Mouse (Mus musculus) hindbrain, embryonic 15.5 days (tissue): ENCODE data around the gene Ifitm10. TPM values are rescaled to one million over a fixed set of nuclear protein-coding genes. Genes with fewer than 3 reads are reported as not detected.
"Not testable (repeated sequence)": the region's sequence is repeated elsewhere in the genome, so short reads cannot be mapped to it uniquely, and the experiment has no call there.

Source experiments
- ATAC-seq: fragments of 200-750 bp; cut with Nextera tagmentation; 2 replicates; pipeline ENCODE4 v1.8.0; 2017; ENCODE audit warnings: low read depth, moderate number of reproducible peaks, moderate TSS enrichment; ENCODE audit not compliant: low FRiP score
- H3K27ac ChIP-seq: fragments of 300-500 bp; sonication (generic); replicated peaks from 2 replicates; pipeline ENCODE4 v1.5.1; 2015; ENCODE audit warnings: mild to moderate bottlenecking, inconsistent platforms
- H3K27me3 ChIP-seq: fragments of 300-500 bp; sonication (generic); 2 replicates; pipeline ENCODE4 v1.6.1; 2015; ENCODE audit warnings: control low read depth, inconsistent platforms
- H3K36me3 ChIP-seq: fragments of 300-500 bp; sonication (generic); 2 replicates; pipeline ENCODE4 v1.6.1; 2015; ENCODE audit warnings: control low read depth, inconsistent platforms
- H3K4me1 ChIP-seq: fragments of 300-500 bp; sonication (generic); replicated peaks from 2 replicates; pipeline ENCODE4 v1.6.1; 2015; ENCODE audit warnings: control low read depth, inconsistent platforms
- H3K4me2 ChIP-seq: fragments of 300-500 bp; sonication (generic); 2 replicates; pipeline ENCODE4 v1.6.1; 2015; ENCODE audit warnings: moderate library complexity, mild to moderate bottlenecking, inconsistent platforms
- H3K4me3 ChIP-seq: fragments of 300-500 bp; sonication (generic); 2 replicates; pipeline ENCODE4 v1.5.1; 2015; ENCODE audit warnings: mild to moderate bottlenecking, inconsistent platforms
- H3K9ac ChIP-seq: fragments of 300-500 bp; sonication (generic); 2 replicates; pipeline ENCODE4 v1.6.1; 2015; ENCODE audit warnings: inconsistent platforms
- H3K9me3 ChIP-seq: fragments of 300-500 bp; sonication (generic); 2 replicates; pipeline ENCODE4 v1.6.1; 2016; ENCODE audit warnings: control low read depth, inconsistent platforms
- WGBS: fragments of 180-500 bp; shearing (Covaris S2); methylation state at CpG from one replicate; pipeline ENCODE4 v1.1.7; 2015; 5-methylcytosine and 5-hydroxymethylcytosine counted together
- polyA plus RNA-seq: library from polyadenylated mRNA; unstranded; fragments of >200 nt; fragmentation: Nextera tagmentation; extraction: Ambion mirVana; gene quantifications from 2 replicates; pipeline ENCODE4 v1.2.1, GENCODE M21; 2015

Gene Ifitm10
- polyA plus RNA-seq, 1 experiment from 2014 or later: 8.4 TPM

DNA sequence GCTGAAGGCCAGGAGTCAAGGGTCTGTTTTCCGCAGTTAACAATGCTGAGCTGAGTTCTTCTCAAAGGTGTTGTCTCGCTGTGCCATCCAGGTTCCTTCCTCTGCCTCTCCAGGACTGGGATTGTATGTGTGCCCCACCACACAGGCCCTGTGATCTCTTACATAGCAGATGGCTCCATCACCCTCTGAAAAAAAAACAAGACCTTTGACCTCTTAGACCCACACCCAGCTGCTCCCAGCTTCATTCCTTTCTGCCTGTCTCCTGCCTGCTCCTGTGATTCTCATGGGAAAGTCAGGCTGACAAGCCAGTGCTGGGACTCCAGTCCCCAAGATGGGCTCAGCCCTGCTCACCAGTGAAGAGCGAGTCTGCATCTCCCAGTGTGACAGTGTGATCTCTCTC, 45.0 kb downstream of the Ifitm10 start:
- H3K4me3 ChIP-seq: no peak overlapping the region
- H3K9me3 ChIP-seq: no peaks in the 10 kb centered on the region
- H3K27ac ChIP-seq: no peak overlapping the region
- WGBS: 74% methylated on average over 3 of the region's 3 CpGs
- H3K27me3 ChIP-seq: no peaks in the 10 kb centered on the region
- no peak overlapping the region for H3K4me2 ChIP-seq
- H3K4me1 ChIP-seq: no peaks in the 10 kb centered on the region
- ATAC-seq: no peak
- H3K36me3 ChIP-seq: no peaks in the 10 kb centered on the region
- H3K9ac ChIP-seq: no peak overlapping the region

- Histone ChIP-seq H3K9me3 (no peaks in the 10 kb centered on the region), H3K9ac (no peak overlapping the region), H3K4me1 (no peaks in the 10 kb centered on the region), H3K27me3 (no peaks in the 10 kb centered on the region), H3K4me3 (no peak overlapping the region), H3K36me3 (no peaks in the 10 kb centered on the region), H3K27ac (no peak overlapping the region), H3K4me2 (no peak overlapping the region)
- 71% methylated on average over 9 of the region's 9 CpGs for WGBS
- no peak for ATAC-seq
Observed at GRCm38 (mm10) chr7:142326714-142327445, 46.7 kb downstream of the Ifitm10 start.

- WGBS: 88% methylated on average over 12 of the region's 12 CpGs
- Histone ChIP-seq H3K36me3 (no peaks in the 10 kb centered on the region), H3K27me3 (no peaks in the 10 kb centered on the region), H3K27ac (no peak overlapping the region), H3K4me1 (peaks cover 24% of the 10 kb centered on the region), H3K9ac (no peak overlapping the region), H3K9me3 (no peaks in the 10 kb centered on the region), H3K4me3 (no peak overlapping the region), H3K4me2 (no peak overlapping the region)
- no peak for ATAC-seq
Observed at GRCm38 (mm10) chr7:142323396-142324117, 50.0 kb downstream of the Ifitm10 start.

- Histone ChIP-seq H3K9ac (no peak overlapping the region), H3K27ac (no peak overlapping the region), H3K4me3 (no peak overlapping the region), H3K9me3 (no peaks in the 10 kb centered on the region), H3K4me2 (no peak overlapping the region), H3K27me3 (no peaks in the 10 kb centered on the region), H3K36me3 (no peaks in the 10 kb centered on the region), H3K4me1 (peaks cover 24% of the 10 kb centered on the region)
- ATAC-seq: no peak
- 92% methylated on average over 6 of the region's 6 CpGs for WGBS
Observed at GRCm38 (mm10) chr7:142322641-142323040, 50.9 kb downstream of the Ifitm10 start.

- H3K4me1 ChIP-seq: peaks cover 24% of the 10 kb centered on the region
- H3K27me3 ChIP-seq, H3K36me3 ChIP-seq, H3K4me3 ChIP-seq, H3K9me3 ChIP-seq, H3K27ac ChIP-seq, ATAC-seq, H3K9ac ChIP-seq, H3K4me2 ChIP-seq: not testable (repeated sequence)
- 43% methylated on average over 5 of the region's 10 CpGs for WGBS
Observed at GRCm38 (mm10) chr7:142321637-142322306, 51.8 kb downstream of the Ifitm10 start.

DNA sequence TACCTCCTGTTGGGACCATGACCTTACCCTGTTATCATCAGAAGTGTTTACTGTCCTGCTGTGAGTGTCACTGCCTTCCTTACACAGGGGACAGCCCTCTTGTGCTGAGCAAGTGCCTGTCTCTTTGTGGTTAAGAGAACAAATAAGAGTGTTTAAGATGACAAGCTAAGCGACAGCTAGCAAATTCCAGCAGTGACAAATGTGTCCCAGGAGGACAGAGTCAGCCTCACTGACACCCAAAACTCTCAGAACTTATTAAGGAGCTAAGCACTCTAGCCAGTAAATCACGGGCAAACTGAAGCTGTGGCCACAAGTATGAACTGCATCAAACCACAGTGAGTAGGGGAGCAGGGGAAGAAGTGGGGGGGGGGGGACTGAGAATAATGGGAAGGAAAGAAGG, 52.6 kb downstream of the Ifitm10 start:
- ATAC-seq: no peak
- H3K4me1 ChIP-seq: peaks cover 24% of the 10 kb centered on the region
- no peaks in the 10 kb centered on the region for H3K36me3 ChIP-seq
- H3K9me3 ChIP-seq: no peaks in the 10 kb centered on the region
- no peak overlapping the region for H3K9ac ChIP-seq
- no peak overlapping the region for H3K27ac ChIP-seq
- no peak overlapping the region for H3K4me2 ChIP-seq
- H3K27me3 ChIP-seq: no peaks in the 10 kb centered on the region
- no peak overlapping the region for H3K4me3 ChIP-seq
- 28% methylated on average over 2 of the region's 2 CpGs for WGBS

DNA sequence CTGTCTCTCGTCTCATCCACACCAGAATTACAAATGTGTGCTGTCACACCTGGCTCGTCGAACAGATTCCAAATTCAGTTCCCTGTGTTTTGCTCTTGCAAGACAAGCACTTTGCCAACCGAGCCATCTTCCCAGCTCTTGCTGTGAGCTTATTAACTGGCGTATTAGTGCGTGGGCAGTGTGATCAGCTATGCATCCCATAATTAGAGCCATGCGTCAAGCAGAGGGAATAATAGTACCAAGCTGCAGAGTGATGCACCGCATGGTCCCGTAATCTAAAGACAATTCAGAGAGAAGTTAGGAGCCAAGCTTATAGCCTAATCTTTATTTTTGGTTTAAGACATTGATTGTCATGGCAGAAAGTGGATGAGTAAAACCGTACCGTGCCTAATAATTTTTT, 54.4 kb downstream of the Ifitm10 start:
- Histone ChIP-seq H3K27me3 (no peaks in the 10 kb centered on the region), H3K27ac (peak overlapping the region; percentile 40; the same call in 1 of the 2 replicates), H3K4me2 (no peak overlapping the region), H3K4me1 (peaks cover 30% of the 10 kb centered on the region), H3K9ac (no peak overlapping the region), H3K9me3 (no peaks in the 10 kb centered on the region), H3K36me3 (no peaks in the 10 kb centered on the region), H3K4me3 (no peak overlapping the region)
- no peak for ATAC-seq
- 56% methylated on average over 11 of the region's 11 CpGs for WGBS

- Histone ChIP-seq H3K4me1 (peaks cover 30% of the 10 kb centered on the region), H3K27me3 (no peaks in the 10 kb centered on the region), H3K36me3 (no peaks in the 10 kb centered on the region)
Observed at GRCm38 (mm10) chr7:142317216-142317615, 56.3 kb downstream of the Ifitm10 start.

DNA sequence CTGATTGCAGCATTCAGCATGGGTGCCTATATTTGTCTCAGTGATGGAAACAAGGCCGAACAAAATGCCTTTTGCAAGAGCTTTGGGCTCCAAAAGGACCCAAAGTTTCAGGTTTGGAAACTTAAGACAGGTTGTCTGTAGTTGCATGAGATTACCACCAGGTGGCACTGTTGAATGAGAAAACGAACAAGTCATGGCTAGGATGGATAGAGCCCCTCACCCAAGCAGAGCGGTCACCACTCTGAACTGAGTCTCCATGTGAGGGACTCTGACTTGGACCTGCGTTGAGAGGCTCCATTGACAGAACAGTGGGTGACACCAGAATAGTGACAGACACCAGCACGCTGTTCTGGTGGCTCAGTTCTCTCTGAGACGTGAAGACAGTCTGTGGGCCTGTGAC, 57.0 kb downstream of the Ifitm10 start:
- Histone ChIP-seq H3K27ac (no peak overlapping the region), H3K27me3 (no peaks in the 10 kb centered on the region), H3K4me2 (no peak overlapping the region), H3K9ac (no peak overlapping the region), H3K9me3 (no peaks in the 10 kb centered on the region), H3K4me1 (peaks cover 30% of the 10 kb centered on the region), H3K4me3 (no peak overlapping the region), H3K36me3 (no peaks in the 10 kb centered on the region)
- no peak; the same call in 1 of the 2 replicates for ATAC-seq
- WGBS: 46% methylated on average over 6 of the region's 6 CpGs

More at GRCm38 (mm10) chr7:142317216-142317615, 56.3 kb downstream of the Ifitm10 start:
- Histone ChIP-seq H3K9ac (no peak overlapping the region), H3K4me3 (no peak overlapping the region), H3K9me3 (no peaks in the 10 kb centered on the region), H3K4me2 (no peak overlapping the region), H3K27ac (no peak overlapping the region)
- 84% methylated on average over 5 of the region's 5 CpGs for WGBS
- no peak for ATAC-seq

DNA sequence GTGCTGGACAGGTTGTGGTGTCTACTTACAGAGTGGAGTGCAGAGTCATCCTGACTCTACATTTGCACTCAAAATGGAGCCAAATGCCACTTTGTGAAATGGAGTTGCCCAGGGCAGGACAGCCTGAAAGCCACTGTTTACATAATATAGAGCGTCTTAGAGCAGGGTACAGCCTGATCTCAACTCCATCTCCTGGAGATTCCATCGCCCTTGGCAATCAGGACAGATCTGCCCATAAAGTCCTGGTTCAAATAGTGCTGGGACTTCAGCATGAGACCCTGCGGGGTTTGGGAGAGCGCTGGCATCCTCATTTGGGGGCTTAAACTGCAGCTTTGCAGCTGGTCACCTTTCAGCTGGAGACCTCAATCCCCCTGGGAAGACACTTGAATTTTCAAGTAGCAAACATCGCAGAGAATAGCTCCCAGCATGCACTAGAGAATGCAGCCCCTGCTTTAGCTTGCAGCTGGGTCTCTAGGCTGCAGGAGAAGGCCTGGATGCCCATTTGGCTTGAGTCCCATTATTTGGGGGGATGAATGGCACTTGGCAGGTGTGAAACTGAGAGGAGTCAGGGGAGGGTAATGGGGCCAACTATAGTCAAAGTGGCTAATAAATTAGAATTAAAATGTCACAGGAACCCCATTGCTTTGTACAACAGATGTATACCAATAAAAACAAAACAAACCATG, 58.8 kb downstream of the Ifitm10 start:
- Histone ChIP-seq H3K4me3 (no peak overlapping the region), H3K9me3 (no peaks in the 10 kb centered on the region), H3K36me3 (no peaks in the 10 kb centered on the region), H3K9ac (no peak overlapping the region), H3K27me3 (no peaks in the 10 kb centered on the region), H3K4me2 (no peak overlapping the region), H3K4me1 (peaks cover 15% of the 10 kb centered on the region), H3K27ac (no peak overlapping the region)
- ATAC-seq: peak; percentile 55; the same call in 1 of the 2 replicates
- 33% methylated on average over 5 of the region's 5 CpGs for WGBS

DNA sequence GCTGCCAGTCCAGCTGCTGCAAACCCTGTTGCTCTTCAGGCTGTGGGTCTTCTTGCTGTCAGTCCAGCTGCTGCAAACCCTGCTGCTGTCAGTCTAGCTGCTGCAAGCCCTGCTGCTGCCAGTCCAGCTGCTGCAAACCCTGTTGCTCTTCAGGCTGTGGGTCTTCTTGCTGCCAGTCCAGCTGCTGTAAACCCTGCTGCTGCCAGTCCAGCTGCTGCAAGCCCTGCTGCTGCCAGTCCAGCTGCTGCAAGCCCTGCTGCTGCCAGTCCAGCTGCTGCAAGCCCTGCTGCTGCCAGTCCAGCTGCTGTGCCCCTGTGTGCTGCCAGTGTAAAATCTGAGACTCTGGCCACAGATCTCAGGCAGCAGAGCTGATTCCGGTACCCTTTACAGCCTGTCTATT, 69.6 kb downstream of the Ifitm10 start:
- H3K9ac ChIP-seq, H3K9me3 ChIP-seq, H3K4me2 ChIP-seq, H3K27me3 ChIP-seq, H3K36me3 ChIP-seq, H3K4me3 ChIP-seq, H3K27ac ChIP-seq, H3K4me1 ChIP-seq, ATAC-seq: not testable (repeated sequence)
- 96% methylated on average over 1 of the region's 1 CpGs for WGBS

DNA sequence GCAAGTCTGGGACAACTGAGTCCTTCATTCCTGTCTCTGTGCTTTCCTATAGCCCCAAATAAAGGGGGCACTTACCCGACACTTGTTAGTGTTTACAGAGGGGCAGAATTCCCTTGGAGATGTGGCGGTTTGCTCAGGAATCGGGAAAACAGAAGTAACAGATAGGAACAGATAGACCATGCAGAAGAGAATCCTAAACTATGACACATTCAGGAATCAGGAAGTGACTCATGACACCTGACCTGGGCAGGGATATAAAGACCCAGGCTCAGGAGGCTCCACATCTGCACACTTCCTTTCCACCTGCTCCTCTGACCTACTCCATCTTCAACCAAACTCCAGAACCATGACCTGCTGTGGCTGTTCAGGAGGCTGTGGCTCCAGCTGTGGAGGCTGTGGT, 70.3 kb downstream of the Ifitm10 start, which contains the start of gene Krtap5-4:
Gene Krtap5-4, plus strand, starts transcription at position 301 of the 400 bp plus-strand sequence.
- no peak for ATAC-seq
- H3K36me3 ChIP-seq: no peaks in the 10 kb centered on the region
- no peak within 1 kb of the TSS for H3K27ac ChIP-seq
- no peak within 1 kb of the TSS for H3K4me2 ChIP-seq
- H3K4me1 ChIP-seq: no peaks in the 10 kb centered on the region
- H3K4me3 ChIP-seq: no peak within 1 kb of the TSS
- no peaks in the 10 kb centered on the region for H3K9me3 ChIP-seq
- H3K9ac ChIP-seq: no peak within 1 kb of the TSS
- 74% methylated on average over 3 of the region's 3 CpGs for WGBS
- H3K27me3 ChIP-seq: 0 out of 2 replicates have a peak, but pooled peaks cover 2% of the 10 kb centered on the region
